Mouse (Mus musculus): ENCODE measurements at regions not wholly inside any gene's neighbourhood (a gene's known extent, or its start where the extent isn't known, plus 50 kb on each side); places are given as distances from the start of the nearest gene placed in this dataset.

DNA sequence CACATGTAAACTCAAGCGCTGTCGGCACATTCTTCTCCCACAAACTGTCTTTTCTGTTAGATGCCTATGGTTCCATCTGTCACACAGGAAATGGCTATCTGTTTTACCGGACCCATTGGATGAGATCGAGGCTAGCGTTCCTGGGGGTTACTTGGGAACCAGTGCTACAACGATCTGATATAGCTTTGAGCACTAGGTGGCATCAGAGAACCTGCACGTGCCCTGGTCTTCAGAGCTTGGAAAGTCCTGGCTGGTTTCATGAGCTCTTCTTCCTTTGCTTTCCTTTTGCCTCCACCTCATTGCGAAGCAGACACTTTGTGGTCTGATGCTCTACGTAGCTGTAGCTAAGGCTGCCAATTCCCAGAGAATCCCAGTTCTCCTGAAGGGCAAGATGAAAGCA is 123.8 kb upstream of the Cyyr1 start:
- H3K36me3 ChIP-seq, result no peaks in the 10 kb centered on the region
- no peak overlapping the region for H3K9ac ChIP-seq
- H3K27me3 ChIP-seq, result no peaks in the 10 kb centered on the region
- H3K4me2 ChIP-seq, result 0 out of 2 replicates have a peak overlapping the region, but pooled peaks have one; percentile 14
- H3K4me1 ChIP-seq (replicated peaks), result peaks cover 9% of the 10 kb centered on the region
- WGBS, result 29% methylated on average over 9 of the region's 9 CpGs
- no peaks in the 10 kb centered on the region for H3K9me3 ChIP-seq (replicated peaks)
- no peak for ATAC-seq (replicated peaks; ENCODE audit: insufficient number of reproducible peaks, insufficient read depth, low FRiP score, low read depth)
- H3K27ac ChIP-seq, result no peak overlapping the region
- no peak overlapping the region for H3K4me3 ChIP-seq

DNA sequence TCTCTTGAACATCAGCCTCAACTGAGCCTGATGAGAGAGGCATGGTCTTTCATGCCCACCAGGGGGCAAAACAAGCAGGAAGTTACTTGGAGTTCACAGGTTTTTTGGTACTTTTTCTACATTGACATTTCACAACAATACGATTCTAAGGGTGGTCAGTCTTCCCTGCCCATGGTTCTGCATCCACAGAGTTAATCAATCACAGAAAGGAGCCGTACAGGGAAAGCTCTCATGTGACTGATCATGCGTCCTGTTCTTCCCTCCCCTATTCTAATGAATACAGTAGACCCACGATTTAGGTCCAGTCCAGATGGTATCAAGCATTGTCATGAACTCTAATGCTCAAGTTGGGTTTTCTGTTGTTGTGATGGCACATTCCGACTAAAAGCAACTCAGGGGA is 115.6 kb upstream of the Cyyr1 start:
- H3K9me3 ChIP-seq (replicated peaks), result no peaks in the 10 kb centered on the region
- H3K4me2 ChIP-seq, result no peak overlapping the region
- 78% methylated on average over 5 of the region's 5 CpGs for WGBS
- H3K9ac ChIP-seq, result no peak overlapping the region
- H3K36me3 ChIP-seq, result no peaks in the 10 kb centered on the region
- H3K27me3 ChIP-seq, result no peaks in the 10 kb centered on the region
- H3K4me3 ChIP-seq, result no peak overlapping the region
- H3K27ac ChIP-seq, result no peak overlapping the region
- no peaks in the 10 kb centered on the region for H3K4me1 ChIP-seq (replicated peaks)
- ATAC-seq (replicated peaks; ENCODE audit: insufficient number of reproducible peaks, insufficient read depth, low FRiP score, low read depth), result no peak

DNA sequence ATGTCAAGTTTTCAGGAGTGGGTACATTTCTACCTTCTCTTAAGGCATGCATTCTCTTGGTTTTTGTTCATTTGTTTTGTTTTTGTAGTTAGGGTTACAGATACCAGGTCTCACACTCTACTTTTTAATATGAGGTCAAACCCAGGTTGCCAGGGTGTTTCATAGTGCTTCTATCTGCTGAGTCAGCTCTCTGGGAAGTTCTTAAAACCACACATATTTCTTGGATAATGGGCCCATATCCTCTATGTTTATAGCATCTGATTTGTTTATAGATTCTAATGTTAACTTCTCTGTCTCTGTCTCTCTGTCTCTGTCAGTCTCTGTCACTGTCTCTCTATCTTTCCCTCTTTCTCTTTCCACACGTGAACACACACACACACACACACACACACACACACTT is 114.6 kb upstream of the Cyyr1 start:
- ATAC-seq (replicated peaks; ENCODE audit: insufficient number of reproducible peaks, insufficient read depth, low FRiP score, low read depth), result no peak
- Histone ChIP-seq H3K9me3 (replicated peaks) (no peaks in the 10 kb centered on the region), H3K4me1 (replicated peaks) (no peaks in the 10 kb centered on the region), H3K27me3 (no peaks in the 10 kb centered on the region), H3K9ac (no peak overlapping the region), H3K36me3 (no peaks in the 10 kb centered on the region), H3K4me3 (no peak overlapping the region), H3K27ac (no peak overlapping the region), H3K4me2 (no peak overlapping the region)
- 47% methylated on average over 1 of the region's 1 CpGs for WGBS

DNA sequence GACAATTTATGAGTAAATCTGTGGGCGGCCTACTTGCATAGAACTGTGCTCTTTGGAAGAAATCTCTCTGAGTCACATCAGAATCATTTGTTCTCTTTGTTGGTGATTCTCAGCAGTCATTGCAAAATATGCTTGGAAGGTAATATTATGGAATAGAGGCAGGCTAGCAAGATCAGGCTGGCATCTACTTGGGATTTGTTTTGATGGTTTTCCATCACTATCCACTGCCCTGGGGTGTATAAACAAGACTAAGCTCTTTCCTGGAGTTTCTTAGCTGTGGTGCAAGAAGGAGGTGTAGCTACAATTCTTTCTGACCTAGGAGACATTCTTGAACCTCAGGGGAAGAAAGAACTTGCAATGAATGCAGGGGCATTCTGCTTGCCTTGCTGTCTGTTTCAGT is 96.3 kb upstream of the Cyyr1 start:
- WGBS, result 91% methylated on average over 1 of the region's 1 CpGs
- Histone ChIP-seq H3K27ac (no peak overlapping the region), H3K4me3 (no peak overlapping the region), H3K27me3 (no peaks in the 10 kb centered on the region), H3K9me3 (replicated peaks) (no peaks in the 10 kb centered on the region), H3K4me2 (no peak overlapping the region), H3K36me3 (no peaks in the 10 kb centered on the region), H3K9ac (no peak overlapping the region), H3K4me1 (replicated peaks) (no peaks in the 10 kb centered on the region)
- ATAC-seq (replicated peaks; ENCODE audit: insufficient number of reproducible peaks, insufficient read depth, low FRiP score, low read depth), result no peak

DNA sequence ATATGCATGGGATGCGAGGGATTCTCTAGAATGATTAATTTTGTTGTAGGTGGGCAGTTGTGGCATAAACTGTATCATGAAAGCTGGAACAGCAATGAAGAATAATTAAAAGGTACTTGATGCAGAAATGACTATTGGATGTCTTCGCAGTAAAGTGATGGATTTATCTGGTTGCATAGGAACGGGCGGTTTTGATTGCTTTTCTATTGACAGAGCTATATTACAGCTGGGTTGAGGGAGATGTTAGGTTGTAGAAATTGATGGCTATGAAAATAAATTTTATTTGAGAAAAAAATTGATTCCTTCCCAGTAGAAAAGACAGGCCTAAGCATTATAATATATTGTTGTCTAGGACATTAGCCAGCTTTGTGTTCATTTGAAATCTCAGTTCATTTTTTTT is 87.8 kb upstream of the Cyyr1 start:
- no peak overlapping the region for H3K4me2 ChIP-seq
- no peaks in the 10 kb centered on the region for H3K36me3 ChIP-seq
- no peak overlapping the region for H3K9ac ChIP-seq
- no peaks in the 10 kb centered on the region for H3K27me3 ChIP-seq
- ATAC-seq (replicated peaks; ENCODE audit: insufficient number of reproducible peaks, insufficient read depth, low FRiP score, low read depth), result no peak
- H3K4me1 ChIP-seq (replicated peaks), result no peaks in the 10 kb centered on the region
- no peaks in the 10 kb centered on the region for H3K9me3 ChIP-seq (replicated peaks)
- no peak overlapping the region for H3K27ac ChIP-seq
- no peak overlapping the region for H3K4me3 ChIP-seq
- WGBS, result 83% methylated on average over 4 of the region's 4 CpGs

DNA sequence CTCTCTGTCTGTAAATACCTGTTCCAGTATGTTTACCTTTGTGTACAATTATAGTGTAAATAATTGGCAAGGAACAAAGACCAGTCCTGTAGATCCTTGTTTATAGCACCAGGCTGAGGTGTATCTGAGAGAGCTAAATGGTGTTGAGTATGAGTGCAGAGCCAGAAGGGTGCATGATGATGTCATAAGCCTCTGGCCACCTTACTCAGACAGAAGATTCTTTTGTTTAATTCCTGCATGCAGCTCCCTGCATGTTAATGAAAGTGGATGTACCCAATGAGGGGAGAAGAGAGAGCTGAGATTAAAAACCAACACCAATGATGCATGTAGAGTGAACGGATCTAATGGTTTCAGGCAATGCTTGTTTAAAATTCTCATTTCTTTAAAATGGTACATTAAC is 83.9 kb upstream of the Cyyr1 start:
- no peaks in the 10 kb centered on the region for H3K4me1 ChIP-seq (replicated peaks)
- H3K4me2 ChIP-seq, result no peak overlapping the region
- no peaks in the 10 kb centered on the region for H3K36me3 ChIP-seq
- H3K9ac ChIP-seq, result no peak overlapping the region
- no peaks in the 10 kb centered on the region for H3K27me3 ChIP-seq
- no peak overlapping the region for H3K4me3 ChIP-seq
- ATAC-seq (replicated peaks; ENCODE audit: insufficient number of reproducible peaks, insufficient read depth, low FRiP score, low read depth), result no peak
- H3K9me3 ChIP-seq (replicated peaks), result no peaks in the 10 kb centered on the region
- no peak overlapping the region for H3K27ac ChIP-seq
- 77% methylated on average over 1 of the region's 1 CpGs for WGBS

DNA sequence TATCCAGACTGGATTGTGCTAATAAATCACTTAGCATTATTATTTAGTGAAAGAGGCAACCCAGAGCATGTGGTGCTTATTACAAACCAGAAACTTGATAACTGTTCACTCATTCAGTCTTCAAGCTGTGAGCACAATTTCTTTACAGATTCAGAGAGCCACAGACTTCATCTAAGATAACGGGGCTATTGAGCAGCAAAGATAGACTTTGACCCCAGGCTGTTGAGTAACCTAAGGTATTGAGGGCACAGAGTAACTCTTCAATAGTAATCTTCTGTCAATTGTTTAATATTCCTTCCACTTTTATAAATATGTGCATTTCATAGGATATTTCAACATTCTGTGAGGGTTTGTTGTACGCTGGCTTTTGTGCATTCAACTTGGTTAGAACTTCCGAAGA is 76.5 kb upstream of the Cyyr1 start:
- H3K27ac ChIP-seq, result no peak overlapping the region
- H3K9ac ChIP-seq, result no peak overlapping the region
- ATAC-seq (replicated peaks; ENCODE audit: insufficient number of reproducible peaks, insufficient read depth, low FRiP score, low read depth), result no peak
- no peaks in the 10 kb centered on the region for H3K9me3 ChIP-seq (replicated peaks)
- H3K4me2 ChIP-seq, result no peak overlapping the region
- no peaks in the 10 kb centered on the region for H3K36me3 ChIP-seq
- no peaks in the 10 kb centered on the region for H3K27me3 ChIP-seq
- H3K4me1 ChIP-seq (replicated peaks), result no peaks in the 10 kb centered on the region
- 73% methylated on average over 3 of the region's 3 CpGs for WGBS
- H3K4me3 ChIP-seq, result no peak overlapping the region

DNA sequence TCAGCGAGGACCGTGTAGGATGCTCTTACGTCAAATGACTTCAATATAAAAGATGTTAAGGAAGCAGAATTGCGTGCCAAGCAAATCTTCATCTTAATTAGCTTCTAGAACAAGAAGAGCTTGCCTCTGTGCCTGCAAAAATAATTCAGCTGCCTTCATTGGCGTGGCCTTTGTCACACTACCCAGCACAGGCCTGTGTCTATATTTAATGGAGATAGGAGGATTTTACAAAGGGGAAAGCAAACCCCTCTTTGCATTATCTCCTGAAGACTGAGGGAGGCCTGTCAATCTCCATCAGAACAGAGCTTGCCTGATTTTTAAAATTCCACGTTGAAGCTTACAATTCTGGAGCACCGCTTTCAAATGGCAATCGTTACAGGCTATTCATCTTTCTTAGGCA is 71.3 kb upstream of the Cyyr1 start:
- 73% methylated on average over 8 of the region's 8 CpGs for WGBS

DNA sequence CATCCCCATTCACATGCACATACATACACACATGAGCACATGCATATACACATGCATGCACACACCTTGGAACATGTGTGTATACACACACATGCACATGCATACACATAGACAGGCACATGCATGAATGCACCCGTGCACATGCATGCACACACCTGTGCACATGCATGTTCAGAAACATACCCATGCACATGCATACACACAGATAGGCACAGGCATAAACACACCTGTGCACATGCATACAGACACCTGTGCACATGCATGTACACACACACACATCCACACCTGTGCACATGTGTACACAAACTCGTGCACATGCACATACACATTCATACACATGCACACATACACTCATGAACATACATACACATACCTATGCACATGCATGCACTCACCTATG is 50.9 kb upstream of the Cyyr1 start:
- WGBS, result 65% methylated on average over 2 of the region's 2 CpGs
- H3K4me1 ChIP-seq (replicated peaks), result no peaks in the 10 kb centered on the region

More for the DNA sequence above, 71.3 kb upstream of the Cyyr1 start:
- H3K4me3 ChIP-seq, result no peak overlapping the region
- H3K36me3 ChIP-seq, result no peaks in the 10 kb centered on the region
- no peaks in the 10 kb centered on the region for H3K4me1 ChIP-seq (replicated peaks)
- no peaks in the 10 kb centered on the region for H3K27me3 ChIP-seq
- H3K4me2 ChIP-seq, result no peak overlapping the region
- H3K27ac ChIP-seq, result no peak overlapping the region
- H3K9me3 ChIP-seq (replicated peaks), result no peaks in the 10 kb centered on the region
- no peak overlapping the region for H3K9ac ChIP-seq
- ATAC-seq (replicated peaks; ENCODE audit: insufficient number of reproducible peaks, insufficient read depth, low FRiP score, low read depth), result no peak

More for the DNA sequence above, 50.9 kb upstream of the Cyyr1 start:
- H3K4me2 ChIP-seq, result no peak overlapping the region
- H3K36me3 ChIP-seq, result no peaks in the 10 kb centered on the region
- H3K9me3 ChIP-seq (replicated peaks), result no peaks in the 10 kb centered on the region
- H3K27ac ChIP-seq, result no peak overlapping the region
- ATAC-seq (replicated peaks; ENCODE audit: insufficient number of reproducible peaks, insufficient read depth, low FRiP score, low read depth), result no peak
- H3K4me3 ChIP-seq, result no peak overlapping the region
- no peak overlapping the region for H3K9ac ChIP-seq
- no peaks in the 10 kb centered on the region for H3K27me3 ChIP-seq

Measured in heart, embryonic 15.5 days (tissue).